Mouse (Mus musculus): ENCODE results near the gene Slc12a9. TPM values are rescaled to one million over a fixed set of nuclear protein-coding genes. Genes with fewer than 3 reads are reported as not detected.

Gene Slc12a9
- total RNA-seq, 1 experiment, result 20.9 TPM

DNA sequence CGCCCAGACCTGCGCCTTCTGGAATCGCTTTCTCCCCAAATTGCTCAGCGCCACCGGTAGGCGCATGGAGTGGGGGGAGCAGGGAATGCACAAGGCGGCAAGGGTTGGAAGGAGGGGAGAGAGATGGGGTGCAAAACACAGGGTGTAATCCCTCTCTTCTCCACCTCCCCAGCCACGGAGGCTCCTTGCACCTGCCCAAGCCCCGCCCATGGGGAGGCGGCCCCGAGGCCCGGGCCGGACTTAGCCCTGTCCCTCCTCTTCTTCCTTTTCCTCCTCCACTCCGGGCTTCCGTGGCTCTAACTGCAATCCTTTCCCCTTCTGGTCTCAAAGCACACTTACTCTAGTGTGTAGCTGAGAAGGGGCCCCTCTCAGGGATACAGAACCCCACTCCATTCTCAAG lies 40.1 kb downstream of the Slc12a9 start:
- Histone ChIP-seq H3K9me3 (ENCODE audit: control insufficient read depth, insufficient read depth, low read depth, low read length) (no peaks in the 10 kb centered on the region), H3K9ac (ENCODE audit: insufficient read depth, low read depth, low read length, poor library complexity, severe bottlenecking) (peak overlapping the region; percentile 96), H3K4me1 (ENCODE audit: control insufficient read depth in 2 of 2, insufficient read depth in 2 of 2, low read length in 2 of 2, poor library complexity in 1 of 2) (peaks cover 0 to 14% of the 10 kb centered on the region in 2 experiments; a peak in 1 of 4 replicates), H3K27ac (ENCODE audit: insufficient read depth, low read depth, low read length, poor library complexity, severe bottlenecking) (no peak overlapping the region; the same call in 1 of the 2 replicates), H3K36me3 (ENCODE audit: control insufficient read depth, insufficient read depth, low read length, poor library complexity, severe bottlenecking) (peaks cover 37% of the 10 kb centered on the region), H3K4me3 (ENCODE audit: insufficient read depth in 1 of 2, low read depth in 1 of 2, low read length in 2 of 2, poor library complexity in 1 of 2, severe bottlenecking in 1 of 2) (peak overlapping the region; percentile 70 to 93)
- in situ Hi-C loops (cut with MboI; ENCODE audit: low sequenced_read_pairs in 2 of 2, unreplicated experiment in 2 of 2), result no loop called here
- no peak for DNase-seq (ENCODE audit: low read depth, low spot score)
- TF ChIP-seq ZNF384 (IDR thresholded peaks at IDR 0.05; ENCODE audit: low read depth, low read length) (no peak), CHD2 (IDR thresholded peaks at IDR 0.05; ENCODE audit: low read depth, low read length) (no peak), ZC3H11A (IDR thresholded peaks at IDR 0.05; ENCODE audit: borderline replicate concordance, low read depth, low read length) (no peak), MAFK (IDR thresholded peaks at IDR 0.05; ENCODE audit: insufficient read depth, low read depth, low read length) (no peak), HCFC1 (IDR thresholded peaks at IDR 0.05; ENCODE audit: borderline replicate concordance, insufficient read depth, low read length) (no peak)

GRCm38 (mm10) chr5:137291381-137291926 lies 41.9 kb downstream of the Slc12a9 start:
- no peak overlapping the region for H3K4me3 ChIP-seq (ENCODE audit: insufficient read depth in 1 of 2, low read depth in 1 of 2, low read length in 2 of 2, poor library complexity in 1 of 2, severe bottlenecking in 1 of 2)
- in situ Hi-C loops (cut with MboI; ENCODE audit: low sequenced_read_pairs in 2 of 2, unreplicated experiment in 2 of 2), result no loop called here

DNA sequence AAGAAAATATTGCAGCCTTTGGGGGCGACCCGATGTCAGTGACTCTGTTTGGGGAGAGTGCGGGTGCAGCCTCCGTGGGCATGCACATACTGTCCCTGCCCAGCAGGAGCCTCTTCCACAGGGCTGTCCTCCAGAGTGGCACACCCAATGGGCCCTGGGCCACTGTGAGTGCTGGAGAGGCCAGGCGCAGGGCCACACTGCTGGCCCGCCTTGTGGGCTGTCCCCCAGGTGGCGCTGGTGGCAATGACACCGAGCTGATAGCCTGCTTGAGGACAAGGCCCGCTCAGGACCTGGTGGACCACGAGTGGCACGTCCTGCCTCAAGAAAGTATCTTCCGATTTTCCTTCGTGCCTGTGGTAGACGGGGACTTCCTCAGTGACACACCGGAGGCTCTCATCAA lies 42.7 kb downstream of the Slc12a9 start:
- DNase-seq (ENCODE audit: low read depth, low spot score), result no peak
- Histone ChIP-seq H3K36me3 (ENCODE audit: control insufficient read depth, insufficient read depth, low read length, poor library complexity, severe bottlenecking) (peaks cover 11% of the 10 kb centered on the region), H3K27ac (ENCODE audit: insufficient read depth, low read depth, low read length, poor library complexity, severe bottlenecking) (no peak overlapping the region), H3K4me3 (ENCODE audit: insufficient read depth in 1 of 2, low read depth in 1 of 2, low read length in 2 of 2, poor library complexity in 1 of 2, severe bottlenecking in 1 of 2) (no peak overlapping the region), H3K9me3 (ENCODE audit: control insufficient read depth, insufficient read depth, low read depth, low read length) (no peaks in the 10 kb centered on the region), H3K4me1 (ENCODE audit: control insufficient read depth in 2 of 2, insufficient read depth in 2 of 2, low read length in 2 of 2, poor library complexity in 1 of 2) (peaks cover 0 to 16% of the 10 kb centered on the region in 2 experiments; a peak in 2 of 4 replicates), H3K9ac (ENCODE audit: insufficient read depth, low read depth, low read length, poor library complexity, severe bottlenecking) (no peak overlapping the region)
- in situ Hi-C loops (cut with MboI; ENCODE audit: low sequenced_read_pairs in 2 of 2, unreplicated experiment in 2 of 2), result no loop called here
- no peak for TF ChIP-seq HCFC1 (IDR thresholded peaks at IDR 0.05; ENCODE audit: borderline replicate concordance, insufficient read depth, low read length)
- TF ChIP-seq CHD2 (IDR thresholded peaks at IDR 0.05; ENCODE audit: low read depth, low read length), result no peak
- TF ChIP-seq ZC3H11A (IDR thresholded peaks at IDR 0.05; ENCODE audit: borderline replicate concordance, low read depth, low read length), result no peak
- TF ChIP-seq MAFK (IDR thresholded peaks at IDR 0.05; ENCODE audit: insufficient read depth, low read depth, low read length), result no peak
- no peak for TF ChIP-seq ZNF384 (IDR thresholded peaks at IDR 0.05; ENCODE audit: low read depth, low read length)

More at GRCm38 (mm10) chr5:137291381-137291926, 41.9 kb downstream of the Slc12a9 start:
- Histone ChIP-seq H3K36me3 (ENCODE audit: control insufficient read depth, insufficient read depth, low read length, poor library complexity, severe bottlenecking) (peaks cover 19% of the 10 kb centered on the region), H3K9me3 (ENCODE audit: control insufficient read depth, insufficient read depth, low read depth, low read length) (no peaks in the 10 kb centered on the region), H3K4me1 (ENCODE audit: control insufficient read depth in 2 of 2, insufficient read depth in 2 of 2, low read length in 2 of 2, poor library complexity in 1 of 2) (peaks cover 0 to 19% of the 10 kb centered on the region in 2 experiments; a peak in 2 of 4 replicates), H3K9ac (ENCODE audit: insufficient read depth, low read depth, low read length, poor library complexity, severe bottlenecking) (no peak overlapping the region), H3K27ac (ENCODE audit: insufficient read depth, low read depth, low read length, poor library complexity, severe bottlenecking) (no peak overlapping the region)
- no peak for DNase-seq (ENCODE audit: low read depth, low spot score)
- no peak for TF ChIP-seq CHD2 (IDR thresholded peaks at IDR 0.05; ENCODE audit: low read depth, low read length)
- no peak for TF ChIP-seq HCFC1 (IDR thresholded peaks at IDR 0.05; ENCODE audit: borderline replicate concordance, insufficient read depth, low read length)
- TF ChIP-seq ZC3H11A (IDR thresholded peaks at IDR 0.05; ENCODE audit: borderline replicate concordance, low read depth, low read length), result no peak
- no peak for TF ChIP-seq MAFK (IDR thresholded peaks at IDR 0.05; ENCODE audit: insufficient read depth, low read depth, low read length)
- TF ChIP-seq ZNF384 (IDR thresholded peaks at IDR 0.05; ENCODE audit: low read depth, low read length), result no peak

- Histone ChIP-seq H3K4me1 (ENCODE audit: control insufficient read depth in 2 of 2, insufficient read depth in 2 of 2, low read length in 2 of 2, poor library complexity in 1 of 2) (peaks cover 0 to 16% of the 10 kb centered on the region in 2 experiments; a peak in 2 of 4 replicates), H3K9ac (ENCODE audit: insufficient read depth, low read depth, low read length, poor library complexity, severe bottlenecking) (no peak overlapping the region), H3K36me3 (ENCODE audit: control insufficient read depth, insufficient read depth, low read length, poor library complexity, severe bottlenecking) (peaks cover 2% of the 10 kb centered on the region), H3K27ac (ENCODE audit: insufficient read depth, low read depth, low read length, poor library complexity, severe bottlenecking) (no peak overlapping the region), H3K4me3 (ENCODE audit: insufficient read depth in 1 of 2, low read depth in 1 of 2, low read length in 2 of 2, poor library complexity in 1 of 2, severe bottlenecking in 1 of 2) (no peak overlapping the region), H3K9me3 (ENCODE audit: control insufficient read depth, insufficient read depth, low read depth, low read length) (no peaks in the 10 kb centered on the region)
- in situ Hi-C loops (cut with MboI; ENCODE audit: low sequenced_read_pairs in 2 of 2, unreplicated experiment in 2 of 2), result no loop called here
- TF ChIP-seq HCFC1 (IDR thresholded peaks at IDR 0.05; ENCODE audit: borderline replicate concordance, insufficient read depth, low read length), result no peak
- TF ChIP-seq ZNF384 (IDR thresholded peaks at IDR 0.05; ENCODE audit: low read depth, low read length), result no peak
- TF ChIP-seq MAFK (IDR thresholded peaks at IDR 0.05; ENCODE audit: insufficient read depth, low read depth, low read length), result no peak
- no peak for TF ChIP-seq CHD2 (IDR thresholded peaks at IDR 0.05; ENCODE audit: low read depth, low read length)
- TF ChIP-seq ZC3H11A (IDR thresholded peaks at IDR 0.05; ENCODE audit: borderline replicate concordance, low read depth, low read length), result no peak
- no peak for DNase-seq (ENCODE audit: low read depth, low spot score)
These were observed 43.6 kb downstream of the Slc12a9 start for GRCm38 (mm10) chr5:137289591-137290365.

Measured in ES-E14 (cell line).